Mouse (Mus musculus) lung, postnatal 25 days (tissue): Measurements from ENCODE around the gene Defb39.

Experiments
- DNase-seq: peaks from one replicate; pipeline ENCODE4 v3.0.0; 2022; ENCODE audit warnings: low spot score

The Defb39 gene

DNA sequence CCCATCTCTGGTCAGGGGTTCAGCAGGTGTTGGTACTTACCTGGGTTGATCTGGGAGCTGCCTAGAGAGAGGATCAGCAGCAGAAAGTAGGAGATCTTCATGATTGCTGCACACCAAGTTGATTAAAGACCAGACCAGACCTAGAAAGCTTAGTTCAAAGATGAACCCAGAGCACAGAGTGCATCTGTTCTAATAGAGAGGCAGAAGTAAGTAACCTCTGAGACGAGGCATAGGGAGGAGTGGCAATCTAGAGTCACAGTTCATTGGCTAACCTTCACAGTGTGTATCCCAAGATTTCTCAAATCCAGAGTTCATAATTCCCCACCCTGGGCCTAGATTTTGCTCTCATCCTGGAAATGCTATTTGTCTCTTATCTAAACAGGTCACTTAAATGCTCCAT, at the start of gene Defb39:
Gene Defb39, minus strand, starts transcription at position 101 of the 400 bp plus-strand sequence.
- DNase-seq: no peak

GRCm38 (mm10) chr8:19066013-19066412, 1.4 kb upstream of the Defb39 start:
- DNase-seq: no peak

- DNase-seq: no peak
Measured at GRCm38 (mm10) chr8:19062891-19063290, 1.7 kb downstream of the Defb39 start.

- no peak for DNase-seq
Measured at GRCm38 (mm10) chr8:19045242-19045641, 19.4 kb downstream of the Defb39 start.

DNA sequence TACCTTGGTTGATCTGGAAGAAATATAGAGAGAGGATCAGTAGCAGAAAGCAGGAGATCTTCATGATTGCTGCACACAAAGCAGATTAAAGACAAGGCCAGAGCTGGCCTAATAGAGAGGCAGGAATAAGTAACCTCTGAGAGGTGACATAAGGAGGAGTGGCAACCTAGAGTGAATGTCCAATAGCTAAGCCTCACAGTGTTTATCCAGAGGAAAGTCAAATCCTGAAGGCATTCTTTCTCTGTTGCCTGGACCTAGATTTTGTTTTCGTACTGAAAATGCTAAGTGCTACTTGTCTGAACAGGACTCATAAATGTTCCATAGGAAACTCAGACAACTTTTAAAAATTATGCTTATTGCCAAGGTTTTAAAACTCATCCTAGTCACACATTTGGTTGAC, 38.1 kb downstream of the Defb39 start, which contains the start of gene Defb38:
Gene Defb38, minus strand, starts transcription at position 101 of the 400 bp plus-strand sequence.
- no peak for DNase-seq
